In genomic region chr13:55836786-55837780, GRCm38 (mm10) we compare ENCODE assay signal across 23 mouse cellular contexts. TPM values are rescaled to one million over a fixed set of nuclear protein-coding genes. Genes with fewer than 3 reads are reported as not detected.
DNase-seq lines count a peak whose midpoint lies in the region; ATAC-seq and TF ChIP-seq lines count a peak whose summit lies in the region.
"Had no signal": no experiment of that assay in that cellular context is flagged by ENCODE, and none has a peak within 500 bp of the region (broad histone marks: within the 10 kb centered on the region; RNA-seq: fewer than 3 reads in every experiment).

No protein-coding gene starts in this region.

- no peak overlapping the region for H3K4me3 ChIP-seq in hindbrain, embryonic 11.5 days (ENCODE audit: low read depth, low read length)
- H3K4me3 ChIP-seq in hindbrain, postnatal 0 days (ENCODE audit: low read length), result no peak overlapping the region
- H3K4me3 ChIP-seq in ES-E14 (ENCODE audit: insufficient read depth in 1 of 2, low read depth in 1 of 2, low read length in 2 of 2, poor library complexity in 1 of 2, severe bottlenecking in 1 of 2), result no peak overlapping the region
- H3K4me3 ChIP-seq in embryonic facial prominence, embryonic 12.5 days, result peak overlapping the region; percentile 54
- H3K4me3 ChIP-seq in limb, embryonic 14.5 days (replicated peaks; ENCODE audit: low read length), result peak overlapping the region; percentile 47
- H3K4me3 ChIP-seq: liver, embryonic 13.5 days had no signal

- H3K9ac ChIP-seq in hindbrain, embryonic 11.5 days (ENCODE audit: low read depth, low read length), result no peak overlapping the region
- no peak overlapping the region for H3K9ac ChIP-seq in hindbrain, postnatal 0 days (replicated peaks; ENCODE audit: low read length)
- no peak overlapping the region for H3K9ac ChIP-seq in ES-E14 (ENCODE audit: insufficient read depth, low read depth, low read length, poor library complexity, severe bottlenecking)
- peak overlapping the region; percentile 63; the same call in 1 of the 2 replicates for H3K9ac ChIP-seq in embryonic facial prominence, embryonic 12.5 days
- peak overlapping the region; percentile 77 for H3K9ac ChIP-seq in limb, embryonic 14.5 days (ENCODE audit: low read depth, low read length, severe bottlenecking)
- H3K9ac ChIP-seq: heart, embryonic 13.5 days; liver, embryonic 13.5 days had no signal

- in situ Hi-C loops in ES-E14 (cut with MboI; ENCODE audit: low sequenced_read_pairs in 2 of 2, unreplicated experiment in 2 of 2), result loop anchor here in 1 of 2 experiments (10.0 kb wide), 1 partner anchor 388 kb away; no protein-coding TSS in a partner anchor

- ATAC-seq in hindbrain, embryonic 11.5 days (ENCODE audit: low FRiP score), result no peak
- no peak for ATAC-seq in hindbrain, postnatal 0 days
- ATAC-seq in embryonic facial prominence, embryonic 12.5 days (ENCODE audit: insufficient number of reproducible peaks, insufficient read depth, low FRiP score, low TSS enrichment), result no peak
- ATAC-seq in limb, embryonic 14.5 days (ENCODE audit: low FRiP score, low read depth), result no peak

- no peaks in the 10 kb centered on the region for H3K9me3 ChIP-seq in hindbrain, embryonic 11.5 days (ENCODE audit: control insufficient read depth, low read length)
- H3K9me3 ChIP-seq in hindbrain, postnatal 0 days (ENCODE audit: low read length), result no peaks in the 10 kb centered on the region
- no peaks in the 10 kb centered on the region for H3K9me3 ChIP-seq in ES-E14 (ENCODE audit: control insufficient read depth, insufficient read depth, low read depth, low read length)
- H3K9me3 ChIP-seq in embryonic facial prominence, embryonic 12.5 days, result no peaks in the 10 kb centered on the region
- no peaks in the 10 kb centered on the region for H3K9me3 ChIP-seq in limb, embryonic 14.5 days (ENCODE audit: control insufficient read depth, low read length)
- H3K9me3 ChIP-seq: heart, embryonic 13.5 days; liver, embryonic 13.5 days had no signal

- H3K27ac ChIP-seq in hindbrain, embryonic 11.5 days (ENCODE audit: low read depth, low read length), result no peak overlapping the region
- no peak overlapping the region for H3K27ac ChIP-seq in hindbrain, postnatal 0 days
- no peak overlapping the region for H3K27ac ChIP-seq in ES-E14 (ENCODE audit: insufficient read depth, low read depth, low read length, poor library complexity, severe bottlenecking)
- peak overlapping the region; percentile 82 for H3K27ac ChIP-seq in embryonic facial prominence, embryonic 12.5 days
- H3K27ac ChIP-seq in limb, embryonic 14.5 days (replicated peaks; ENCODE audit: low read depth, low read length), result peak overlapping the region; percentile 81
- H3K27ac ChIP-seq: heart, embryonic 13.5 days; liver, embryonic 13.5 days had no signal

- no peaks in the 10 kb centered on the region; the same call in 1 of the 2 replicates for H3K4me1 ChIP-seq in hindbrain, embryonic 11.5 days (replicated peaks; ENCODE audit: control insufficient read depth, insufficient read depth, low read length)
- no peaks in the 10 kb centered on the region for H3K4me1 ChIP-seq in hindbrain, postnatal 0 days (ENCODE audit: insufficient read depth, low read length)
- H3K4me1 ChIP-seq in ES-E14 (ENCODE audit: control insufficient read depth in 2 of 2, insufficient read depth in 2 of 2, low read length in 2 of 2, poor library complexity in 1 of 2), result no peaks in the 10 kb centered on the region; a peak in 1 of 4 replicates
- peaks cover 23% of the 10 kb centered on the region; the same call in 1 of the 2 replicates for H3K4me1 ChIP-seq in embryonic facial prominence, embryonic 12.5 days
- peaks cover 17% of the 10 kb centered on the region; the same call in 1 of the 2 replicates for H3K4me1 ChIP-seq in limb, embryonic 14.5 days (ENCODE audit: control insufficient read depth, insufficient read depth, low read length)
- H3K4me1 ChIP-seq: liver, embryonic 13.5 days had no signal

- no peak overlapping the region for H3K4me2 ChIP-seq in hindbrain, embryonic 11.5 days (replicated peaks; ENCODE audit: low read depth, low read length)
- no peak overlapping the region for H3K4me2 ChIP-seq in hindbrain, postnatal 0 days (ENCODE audit: low read depth, low read length)
- H3K4me2 ChIP-seq in embryonic facial prominence, embryonic 12.5 days (replicated peaks), result peak overlapping the region; percentile 58
- peak overlapping the region; percentile 66 for H3K4me2 ChIP-seq in limb, embryonic 14.5 days (replicated peaks; ENCODE audit: low read depth, low read length, severe bottlenecking)
- H3K4me2 ChIP-seq: liver, embryonic 13.5 days had no signal

- H3K36me3 ChIP-seq in hindbrain, embryonic 11.5 days (ENCODE audit: control insufficient read depth, insufficient read depth, low read length), result no peaks in the 10 kb centered on the region
- no peaks in the 10 kb centered on the region for H3K36me3 ChIP-seq in hindbrain, postnatal 0 days (ENCODE audit: insufficient read depth, low read length)
- no peaks in the 10 kb centered on the region for H3K36me3 ChIP-seq in ES-E14 (ENCODE audit: control insufficient read depth, insufficient read depth, low read length, poor library complexity, severe bottlenecking)
- H3K36me3 ChIP-seq in embryonic facial prominence, embryonic 12.5 days, result no peaks in the 10 kb centered on the region
- H3K36me3 ChIP-seq in limb, embryonic 14.5 days (ENCODE audit: control insufficient read depth, insufficient read depth, low read length), result no peaks in the 10 kb centered on the region
- H3K36me3 ChIP-seq: heart, embryonic 13.5 days; liver, embryonic 13.5 days had no signal

- 1% methylated on average over 32 of the region's 32 CpGs for WGBS in hindbrain, embryonic 11.5 days
- 1% methylated on average over 32 of the region's 32 CpGs for WGBS in hindbrain, postnatal 0 days
- 3% methylated on average over 32 of the region's 32 CpGs for WGBS in embryonic facial prominence, embryonic 12.5 days
- WGBS in limb, embryonic 14.5 days, result 5% methylated on average over 32 of the region's 32 CpGs

- TF ChIP-seq CTCF in hindbrain, postnatal 0 days (IDR thresholded peaks at IDR 0.05; ENCODE audit: low read depth), result no peak

- peak; percentile 60 for DNase-seq in hindbrain, embryonic 11.5 days (ENCODE audit: low spot score)
- no peak for DNase-seq in hindbrain, postnatal 0 days (ENCODE audit: low spot score)
- DNase-seq in ES-E14 (ENCODE audit: low read depth, low spot score), result peak; percentile 19
- DNase-seq in limb, embryonic 14.5 days (ENCODE audit: low spot score), result no peak
- DNase-seq in adrenal gland, adult 18-20 months (ENCODE audit: low spot score in 2 of 2), result no peak
- DNase-seq in thymus, adult 18-20 months, result no peak
- DNase-seq in cerebellum, adult 8-10 months, result no peak
- DNase-seq: adrenal gland, postnatal 25 days; cerebellum, postnatal 14 days; gastrocnemius, postnatal 36 days; kidney, adult 11 months; kidney, postnatal 10 days; liver, embryonic 13.5 days; lung, postnatal 10 days; right cerebral cortex, postnatal 4 days; thymus, postnatal 25 days had no signal

- TF ChIP-seq POLR2A in limb, embryonic 14.5 days (IDR thresholded peaks at IDR 0.05; ENCODE audit: borderline replicate concordance, extremely low read depth, insufficient read depth, insufficient read length), result no peak

- peaks cover 95% of the 10 kb centered on the region for H3K27me3 ChIP-seq in hindbrain, embryonic 11.5 days (ENCODE audit: control insufficient read depth, insufficient read depth, low read length)
- H3K27me3 ChIP-seq in hindbrain, postnatal 0 days (ENCODE audit: insufficient read depth, low read length), result peaks cover 96% of the 10 kb centered on the region
- peaks cover 91% of the 10 kb centered on the region for H3K27me3 ChIP-seq in embryonic facial prominence, embryonic 12.5 days
- H3K27me3 ChIP-seq in limb, embryonic 14.5 days (ENCODE audit: control insufficient read depth, insufficient read depth, low read length), result peaks cover 84% of the 10 kb centered on the region

TF ChIP-seq in ES-E14, 5 proteins besides CTCF, POLR2A, EP300 and RAD21:
- TF ChIP-seq ZNF384 (IDR thresholded peaks at IDR 0.05; ENCODE audit: low read depth, low read length), result no peak
- no peak for TF ChIP-seq HCFC1 (IDR thresholded peaks at IDR 0.05; ENCODE audit: borderline replicate concordance, insufficient read depth, low read length)
- no peak for TF ChIP-seq CHD2 (IDR thresholded peaks at IDR 0.05; ENCODE audit: low read depth, low read length)
TF ChIP-seq in ES-E14: peak in this region for 0.

RNA-seq across cellular contexts. Expression of gene Pitx1, which starts 1.1 kb away (rescaled TPM):
- 0.25 and 0.43 TPM in 2 replicates for polyA plus RNA-seq in hindbrain, embryonic 11.5 days (2014; fragmentation: Nextera tagmentation; extraction: Ambion mirVana)
- total RNA-seq in hindbrain, postnatal 0 days (2014; rRNA removed), result 0.63 TPM in 1 of 2 replicates, not detected in the other
- polyA plus RNA-seq in hindbrain, postnatal 0 days (2015; fragmentation: Nextera tagmentation; extraction: Ambion mirVana), result not detected in 2 replicates
- 0.26 and 1.0 TPM in 2 replicates for total RNA-seq in ES-E14 (2012; rRNA removed)
- polyA plus RNA-seq in embryonic facial prominence, embryonic 12.5 days (2016; fragmentation: Nextera tagmentation; extraction: Ambion mirVana), result 99.0 and 157 TPM in 2 replicates
- polyA plus RNA-seq in limb, embryonic 14.5 days (2012; rRNA removed), result 59.5 and 94.8 TPM in 2 replicates
- polyA plus RNA-seq in limb, embryonic 14.5 days (2014; fragmentation: Nextera tagmentation; extraction: Ambion mirVana), result 63.1 and 84.6 TPM in 2 replicates
- total RNA-seq in adrenal gland, adult 18-20 months (2021), result not detected
- total RNA-seq: adrenal gland, postnatal 25 days; hematopoietic stem cell, adult 5-6 weeks; left cerebral cortex, adult 8-10 months; megakaryocyte-erythroid progenitor cell, adult 5-6 weeks; MEL had no signal
- polyA plus RNA-seq: C2C12 had no signal

RNA-seq across cellular contexts. Expression of gene Catsper3, which starts 52.7 kb away (rescaled TPM):
- polyA plus RNA-seq in hindbrain, embryonic 11.5 days (2014; fragmentation: Nextera tagmentation; extraction: Ambion mirVana), result 0.15 TPM in 1 of 2 replicates, not detected in the other
- not detected in 2 replicates for total RNA-seq in hindbrain, postnatal 0 days (2014; rRNA removed)
- polyA plus RNA-seq in hindbrain, postnatal 0 days (2015; fragmentation: Nextera tagmentation; extraction: Ambion mirVana), result 0.26 and 0.43 TPM in 2 replicates
- not detected in 2 replicates for total RNA-seq in ES-E14 (2012; rRNA removed)
- polyA plus RNA-seq in embryonic facial prominence, embryonic 12.5 days (2016; fragmentation: Nextera tagmentation; extraction: Ambion mirVana), result not detected in 2 replicates
- polyA plus RNA-seq in limb, embryonic 14.5 days (2012; rRNA removed), result 0.18 TPM in 2 replicates
- polyA plus RNA-seq in limb, embryonic 14.5 days (2014; fragmentation: Nextera tagmentation; extraction: Ambion mirVana), result 0.15 TPM in 1 of 2 replicates, not detected in the other
- total RNA-seq in adrenal gland, adult 18-20 months (2021), result not detected
- total RNA-seq: megakaryocyte-erythroid progenitor cell, adult 5-6 weeks; MEL had no signal
- polyA plus RNA-seq: liver, embryonic 13.5 days had no signal

Comparison
In these comparisons a context has a peak if more than half of its experiments do, and no peak if none do; other contexts are left out.
1. DNase-seq: peak in hindbrain, embryonic 11.5 days (single experiment) and ES-E14 (single experiment); none in hindbrain, postnatal 0 days (single experiment), limb, embryonic 14.5 days (single experiment), adrenal gland, adult 18-20 months (0 of 2), thymus, adult 18-20 months (0 of 2) and cerebellum, adult 8-10 months (single experiment).
2. H3K27ac ChIP-seq: peak in embryonic facial prominence, embryonic 12.5 days (single experiment) and limb, embryonic 14.5 days (single experiment); none in hindbrain, embryonic 11.5 days (single experiment), hindbrain, postnatal 0 days (single experiment) and ES-E14 (single experiment).
3. H3K4me2 ChIP-seq: peak in embryonic facial prominence, embryonic 12.5 days (single experiment) and limb, embryonic 14.5 days (single experiment); none in hindbrain, embryonic 11.5 days (single experiment) and hindbrain, postnatal 0 days (single experiment).
4. H3K4me3 ChIP-seq: peak in embryonic facial prominence, embryonic 12.5 days (single experiment) and limb, embryonic 14.5 days (single experiment); none in hindbrain, embryonic 11.5 days (single experiment), hindbrain, postnatal 0 days (single experiment) and ES-E14 (0 of 2).
5. H3K9ac ChIP-seq: peak in embryonic facial prominence, embryonic 12.5 days (single experiment) and limb, embryonic 14.5 days (single experiment); none in hindbrain, embryonic 11.5 days (single experiment), hindbrain, postnatal 0 days (single experiment) and ES-E14 (single experiment).
6. RNA of gene Pitx1, which starts 1.1 kb away (polyA plus RNA-seq): 99.0 to 157 TPM in embryonic facial prominence, embryonic 12.5 days and 59.5 to 94.8 TPM in limb, embryonic 14.5 days; 0.25 to 0.43 TPM in hindbrain, embryonic 11.5 days and not detected in hindbrain, postnatal 0 days; every median in the first group is over 10 times any median in the second.